Mouse (Mus musculus) heart, adult 2 months (tissue): ENCODE results near the gene Hoxd8.

Source experiments
- CTCF ChIP-seq: fragments of 200-600 bp; IDR thresholded peaks from 2 replicates; pipeline ENCODE4 v1.8.1; 2022; ENCODE audit warnings: antibody characterized with exemption, mild to moderate bottlenecking, moderate library complexity
- EP300 ChIP-seq: fragments of 200-500 bp; IDR thresholded peaks from 2 replicates; pipeline ENCODE4 v1.6.1; 2011; ENCODE audit warnings: low read depth, low read length, control low read depth; ENCODE audit not compliant: insufficient read depth
- POLR2A ChIP-seq: fragments of 200-500 bp; IDR thresholded peaks from 2 replicates; pipeline ENCODE4 v1.6.1; 2011; ENCODE audit warnings: mild to moderate bottlenecking, low read depth, low read length, control low read depth; ENCODE audit not compliant: insufficient read depth

GRCm38 (mm10) chr2:74705467-74706089 lies 1.2 kb downstream of the Hoxd8 start:
- TF ChIP-seq POLR2A (no peak), CTCF (no peak), EP300 (no peak)
